Mouse (Mus musculus): ENCODE data around the gene Sipa1l1.
"Not testable (repeated sequence)": the region's sequence is repeated elsewhere in the genome, so short reads cannot be mapped to it uniquely, and the experiment has no call there.

The Sipa1l1 gene

DNA sequence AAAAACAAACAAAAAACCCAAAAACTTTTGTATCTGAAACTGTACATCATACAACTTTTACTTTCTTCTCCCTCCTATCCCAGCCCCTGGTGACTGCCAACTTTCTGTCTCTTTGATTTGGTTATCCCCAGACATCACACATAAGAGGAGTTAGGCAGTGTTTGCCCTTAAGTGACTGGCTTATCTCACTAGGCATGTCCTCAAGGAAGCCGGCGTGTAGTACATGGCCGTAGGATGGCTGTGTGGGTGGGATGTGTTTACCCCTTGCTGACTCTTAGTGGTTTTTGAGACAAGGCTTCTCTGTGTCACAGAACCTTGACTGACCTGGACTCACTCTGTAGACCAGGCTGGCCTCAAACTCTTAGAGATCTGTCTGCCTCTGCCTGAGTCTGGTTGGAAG lies 6.6 kb downstream of the Sipa1l1 start:
- DNase-seq (ENCODE audit: low spot score), result no peak

DNA sequence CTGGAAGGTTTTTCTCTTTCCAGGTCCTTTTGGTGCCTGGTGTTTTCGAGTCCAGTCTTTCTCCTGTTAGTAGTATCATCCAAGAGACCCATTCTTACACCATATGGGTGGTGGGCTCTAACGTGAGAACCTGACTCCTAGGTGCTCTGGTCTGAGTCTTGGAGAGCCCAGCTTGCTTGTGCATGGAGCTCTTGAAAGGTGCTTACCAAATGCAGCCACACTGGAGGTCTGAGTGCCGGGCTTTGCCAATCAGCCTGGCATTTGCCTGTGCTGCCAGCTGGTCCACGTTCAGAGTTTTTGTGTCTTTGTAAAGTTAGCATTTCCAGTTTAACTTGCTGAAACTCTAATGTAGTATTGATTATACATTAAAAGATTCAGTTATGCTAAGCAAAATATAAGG lies 9.5 kb downstream of the Sipa1l1 start:
- no peak for DNase-seq (ENCODE audit: low spot score)

GRCm38 (mm10) chr12:82179626-82180025 lies 10.5 kb downstream of the Sipa1l1 start:
- no peak for DNase-seq (ENCODE audit: low spot score)

GRCm38 (mm10) chr12:82186156-82186555 lies 17.0 kb downstream of the Sipa1l1 start:
- DNase-seq (ENCODE audit: low spot score), result not testable (repeated sequence)

DNA sequence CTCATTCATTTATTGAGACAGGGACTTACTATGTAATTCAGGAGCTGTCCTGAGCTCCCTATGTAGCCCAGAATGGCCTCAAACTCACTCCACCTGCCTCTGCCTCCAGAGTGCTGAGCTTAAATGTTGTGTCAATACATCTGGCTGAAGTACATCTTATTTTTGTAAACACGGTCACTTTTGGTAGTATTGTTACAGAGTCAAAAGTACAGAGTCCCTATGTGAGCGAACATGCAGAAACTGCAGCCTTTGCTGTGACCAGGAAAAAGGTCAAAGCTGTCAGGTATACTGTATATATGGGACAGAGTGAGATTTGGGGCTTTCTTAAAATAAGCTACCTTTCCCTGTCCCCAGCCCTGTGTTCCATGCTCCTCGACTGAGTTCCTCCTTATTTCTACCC lies 17.6 kb downstream of the Sipa1l1 start:
- no peak for DNase-seq (ENCODE audit: low spot score)

- DNase-seq (ENCODE audit: low spot score), result no peak
Observed at GRCm38 (mm10) chr12:82187178-82187839, 18.2 kb downstream of the Sipa1l1 start.

GRCm38 (mm10) chr12:82188321-82189075 lies 19.4 kb downstream of the Sipa1l1 start:
- no peak for DNase-seq (ENCODE audit: low spot score)

- no peak for DNase-seq (ENCODE audit: low spot score)
Observed at GRCm38 (mm10) chr12:82189076-82189675, 20.1 kb downstream of the Sipa1l1 start.

- no peak for DNase-seq (ENCODE audit: low spot score)
Observed at GRCm38 (mm10) chr12:82189715-82190581, 20.8 kb downstream of the Sipa1l1 start.

- no peak for DNase-seq (ENCODE audit: low spot score)
Observed at GRCm38 (mm10) chr12:82190582-82190965, 21.5 kb downstream of the Sipa1l1 start.

DNA sequence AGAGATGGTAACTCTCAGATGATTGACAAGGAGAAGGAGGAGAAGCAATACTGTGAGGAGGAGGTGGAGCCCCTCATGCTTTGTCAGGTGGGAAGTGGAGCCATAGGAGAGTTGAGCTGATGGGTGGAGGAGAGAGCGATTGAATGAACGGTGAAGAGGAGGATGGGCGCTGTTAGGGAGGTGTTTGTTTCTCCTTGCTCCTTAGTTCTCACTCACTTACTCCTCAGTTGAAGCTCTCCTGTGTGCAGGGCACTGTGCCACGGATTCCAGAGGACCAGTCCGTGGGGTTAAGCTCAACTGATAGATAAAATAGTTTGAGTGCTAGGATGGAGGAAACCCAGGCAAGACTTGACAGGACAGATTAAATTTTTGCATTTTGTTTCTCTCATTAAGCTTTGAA lies 22.6 kb downstream of the Sipa1l1 start:
- DNase-seq (ENCODE audit: low spot score), result no peak

GRCm38 (mm10) chr12:82192641-82193054 lies 23.5 kb downstream of the Sipa1l1 start:
- no peak for DNase-seq (ENCODE audit: low spot score)

- no peak for DNase-seq (ENCODE audit: low spot score)
Observed at GRCm38 (mm10) chr12:82193476-82193875, 24.4 kb downstream of the Sipa1l1 start.

GRCm38 (mm10) chr12:82194919-82195318 lies 25.8 kb downstream of the Sipa1l1 start:
- no peak for DNase-seq (ENCODE audit: low spot score)

- DNase-seq (ENCODE audit: low spot score), result no peak
Observed at GRCm38 (mm10) chr12:82196213-82196612, 27.1 kb downstream of the Sipa1l1 start.

GRCm38 (mm10) chr12:82196615-82197146 lies 27.6 kb downstream of the Sipa1l1 start:
- no peak for DNase-seq (ENCODE audit: low spot score)

GRCm38 (mm10) chr12:82197207-82197606 lies 28.1 kb downstream of the Sipa1l1 start:
- no peak for DNase-seq (ENCODE audit: low spot score)

DNA sequence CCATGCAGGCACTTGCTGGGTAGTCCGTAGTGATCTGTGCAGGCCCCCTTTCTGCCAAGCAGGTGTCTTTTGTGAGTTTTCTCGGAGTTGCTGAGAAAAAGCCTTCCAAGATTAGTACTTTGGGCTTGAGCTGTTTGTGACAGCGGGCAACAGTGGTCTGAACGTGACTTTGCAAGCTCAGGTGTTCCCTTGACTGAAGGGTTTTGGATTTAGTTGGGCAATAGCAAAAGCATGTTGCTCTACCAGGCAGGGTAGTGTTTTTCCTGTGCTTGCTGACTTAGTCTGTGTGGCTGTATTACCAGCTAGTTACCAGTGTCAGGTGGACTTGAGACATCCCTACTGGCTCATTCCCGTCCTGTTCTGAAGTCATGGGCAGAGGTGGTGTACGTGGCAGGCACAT lies 30.2 kb downstream of the Sipa1l1 start:
- no peak for DNase-seq (ENCODE audit: low spot score)

- DNase-seq (ENCODE audit: low spot score), result no peak
Observed at GRCm38 (mm10) chr12:82204106-82204505, 35.0 kb downstream of the Sipa1l1 start.

- no peak for DNase-seq (ENCODE audit: low spot score)
Observed at GRCm38 (mm10) chr12:82206857-82207647, 37.9 kb downstream of the Sipa1l1 start.

DNA sequence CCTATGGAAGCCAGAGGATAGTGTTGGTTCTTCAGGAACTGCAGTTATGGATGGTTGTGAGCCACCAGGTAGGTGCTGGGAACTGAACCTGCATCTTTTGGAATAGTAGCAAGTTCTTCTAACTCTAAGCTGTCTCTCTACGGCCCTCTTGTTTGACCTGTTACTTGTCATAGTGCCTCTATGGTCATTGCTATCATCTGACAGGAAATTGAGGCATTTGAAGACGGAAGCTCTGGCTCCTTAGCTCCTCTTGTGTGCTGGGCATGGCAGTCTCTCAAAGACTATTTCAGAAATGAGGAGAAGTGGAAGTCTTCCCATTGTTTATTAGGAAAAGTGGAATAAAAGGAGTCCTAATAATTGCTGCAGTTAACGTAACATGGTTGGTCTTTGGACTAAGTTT lies 38.9 kb downstream of the Sipa1l1 start:
- no peak for DNase-seq (ENCODE audit: low spot score)

Measured in ovary, postnatal 36 days (tissue).